Mouse (Mus musculus) bone marrow macrophage, adult 2 months (primary cell): ENCODE data around the gene Agrp.

Experiments
- CTCF ChIP-seq: IDR thresholded peaks from 2 replicates; pipeline ENCODE4 v1.5.1; 2012; ENCODE audit warnings: low read depth, mild to moderate bottlenecking, low read length, moderate library complexity
- POLR2A ChIP-seq: IDR thresholded peaks from 2 replicates; pipeline ENCODE4 v1.6.1; 2012; ENCODE audit warnings: mild to moderate bottlenecking, low read depth, low read length, borderline replicate concordance

DNA sequence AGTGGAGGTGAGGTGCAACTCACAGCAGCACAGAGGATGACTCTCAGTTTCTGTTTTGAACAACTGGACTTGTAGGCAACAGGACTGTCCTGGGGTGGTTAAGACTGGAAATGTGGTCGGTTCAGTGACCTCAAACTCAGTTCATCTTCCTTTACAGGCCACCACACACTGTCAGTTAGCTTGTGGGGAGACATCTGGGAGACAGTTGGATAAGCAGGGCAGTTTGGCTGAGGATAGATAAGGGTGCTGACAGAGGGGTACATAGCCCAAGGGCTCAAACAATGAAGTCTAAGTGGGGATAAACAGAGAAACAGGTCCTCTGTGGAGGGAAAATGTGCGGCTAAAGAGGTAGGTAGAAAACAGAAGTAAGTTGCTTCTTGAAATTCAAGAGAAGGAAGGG is 27.8 kb downstream of the Agrp start:
- no peak for TF ChIP-seq POLR2A
- no peak for TF ChIP-seq CTCF
